Mouse (Mus musculus) liver, postnatal 0 days (tissue): ENCODE data around the gene Cdc42ep5. TPM values are rescaled to one million over a fixed set of nuclear protein-coding genes. Genes with fewer than 3 reads are reported as not detected.
A peak's percentile ranks its signal among the peaks of the same experiment; 100 is the strongest.

Source experiments
- ATAC-seq: fragments of 200-750 bp; cut with Nextera tagmentation; 2 replicates; pipeline ENCODE4 v1.8.0; 2017; ENCODE audit warnings: mild to moderate bottlenecking, moderate library complexity
- DNase-seq: peaks from one replicate; pipeline ENCODE4 v3.0.0-alpha.2; 2016
- H3K27ac ChIP-seq: fragments of 300-500 bp; sonication (generic); 2 replicates; pipeline ENCODE4 v1.5.1; 2014; ENCODE audit warnings: antibody characterized with exemption, moderate library complexity, mild to moderate bottlenecking, low read depth
- H3K27me3 ChIP-seq: fragments of 300-500 bp; sonication (generic); 2 replicates; pipeline ENCODE4 v1.6.1; 2014; ENCODE audit warnings: low read length, control low read depth, mixed read lengths; ENCODE audit not compliant: insufficient read depth
- H3K36me3 ChIP-seq: fragments of 300-500 bp; sonication (generic); replicated peaks from 2 replicates; pipeline ENCODE4 v1.6.1; 2014; ENCODE audit warnings: mild to moderate bottlenecking, control low read depth, low read length, moderate library complexity, mixed read lengths; ENCODE audit not compliant: insufficient read depth
- H3K4me1 ChIP-seq: fragments of 300-500 bp; sonication (generic); 2 replicates; pipeline ENCODE4 v1.6.1; 2014; ENCODE audit warnings: antibody characterized with exemption, mild to moderate bottlenecking, control low read depth; ENCODE audit not compliant: insufficient read depth
- H3K4me2 ChIP-seq: fragments of 300-500 bp; sonication (generic); 2 replicates; pipeline ENCODE4 v1.6.1; 2014; ENCODE audit warnings: low read depth, mild to moderate bottlenecking, low read length, moderate library complexity, mixed read lengths
- H3K4me3 ChIP-seq: fragments of 300-500 bp; sonication (generic); 2 replicates; pipeline ENCODE4 v1.5.1; 2014; ENCODE audit warnings: low read depth, low read length
- H3K9ac ChIP-seq: fragments of 300-500 bp; sonication (generic); replicated peaks from 2 replicates; pipeline ENCODE4 v1.6.1; 2014; ENCODE audit warnings: mild to moderate bottlenecking, moderate library complexity
- H3K9me3 ChIP-seq: fragments of 300-500 bp; sonication (generic); 2 replicates; pipeline ENCODE4 v1.6.1; 2016; ENCODE audit warnings: mild to moderate bottlenecking, control low read depth, low read length, mixed read lengths
- CTCF ChIP-seq: sonication (generic); IDR thresholded peaks from 2 replicates; pipeline ENCODE4 v1.5.1; 2016; ENCODE audit warnings: antibody characterized with exemption, low read depth
- EP300 ChIP-seq: IDR thresholded peaks from 2 replicates; pipeline ENCODE4 v1.6.1; 2016; ENCODE audit warnings: antibody characterized with exemption, low read depth, mild to moderate bottlenecking
- WGBS: fragments of 180-500 bp; shearing (Covaris S2); extraction: QIAGEN DNeasy Blood & Tissue Kit; methylation state at CpG from one replicate; pipeline ENCODE4 v1.1.7; 2014; ENCODE audit not compliant: insufficient replicate concordance; 5-methylcytosine and 5-hydroxymethylcytosine counted together
- polyA plus RNA-seq: library from polyadenylated mRNA; unstranded; fragments of >200 nt; fragmentation: Nextera tagmentation; extraction: Ambion mirVana; gene quantifications from 2 replicates; pipeline ENCODE4 v1.2.1, GENCODE M21; 2015

The Cdc42ep5 gene
- polyA plus RNA-seq, 1 experiment from 2014 or later = 8.2 TPM

GRCm38 (mm10) chr7:4146241-4147180, 18.1 kb downstream of the Cdc42ep5 start:
- WGBS = 90% methylated on average over 23 of the region's 23 CpGs
- no peak for ATAC-seq
- peaks cover 64% of the 10 kb centered on the region for H3K36me3 ChIP-seq
- TF ChIP-seq EP300 = no peak
- no peak for TF ChIP-seq CTCF
- H3K4me3 ChIP-seq = no peak overlapping the region
- no peaks in the 10 kb centered on the region for H3K9me3 ChIP-seq
- H3K27ac ChIP-seq = no peak overlapping the region
- DNase-seq = peak; percentile 13
- H3K4me2 ChIP-seq = no peak overlapping the region
- peaks cover 25% of the 10 kb centered on the region for H3K4me1 ChIP-seq
- H3K27me3 ChIP-seq = 0 out of 2 replicates have a peak, but pooled peaks cover 2% of the 10 kb centered on the region
- no peak overlapping the region for H3K9ac ChIP-seq

- H3K9ac ChIP-seq = no peak overlapping the region
- WGBS = 72% methylated on average over 6 of the region's 6 CpGs
- H3K27ac ChIP-seq = no peak overlapping the region
- TF ChIP-seq EP300 (no peak), CTCF (peak; percentile 90)
- H3K4me2 ChIP-seq = no peak overlapping the region
- H3K4me1 ChIP-seq = peaks cover 17% of the 10 kb centered on the region
- peaks cover 72% of the 10 kb centered on the region for H3K36me3 ChIP-seq
- no peak for ATAC-seq
- no peaks in the 10 kb centered on the region for H3K27me3 ChIP-seq
- H3K9me3 ChIP-seq = no peaks in the 10 kb centered on the region
- H3K4me3 ChIP-seq = no peak overlapping the region
- peak; percentile 58 for DNase-seq
These were observed 19.0 kb downstream of the Cdc42ep5 start for GRCm38 (mm10) chr7:4145552-4146190.

DNA sequence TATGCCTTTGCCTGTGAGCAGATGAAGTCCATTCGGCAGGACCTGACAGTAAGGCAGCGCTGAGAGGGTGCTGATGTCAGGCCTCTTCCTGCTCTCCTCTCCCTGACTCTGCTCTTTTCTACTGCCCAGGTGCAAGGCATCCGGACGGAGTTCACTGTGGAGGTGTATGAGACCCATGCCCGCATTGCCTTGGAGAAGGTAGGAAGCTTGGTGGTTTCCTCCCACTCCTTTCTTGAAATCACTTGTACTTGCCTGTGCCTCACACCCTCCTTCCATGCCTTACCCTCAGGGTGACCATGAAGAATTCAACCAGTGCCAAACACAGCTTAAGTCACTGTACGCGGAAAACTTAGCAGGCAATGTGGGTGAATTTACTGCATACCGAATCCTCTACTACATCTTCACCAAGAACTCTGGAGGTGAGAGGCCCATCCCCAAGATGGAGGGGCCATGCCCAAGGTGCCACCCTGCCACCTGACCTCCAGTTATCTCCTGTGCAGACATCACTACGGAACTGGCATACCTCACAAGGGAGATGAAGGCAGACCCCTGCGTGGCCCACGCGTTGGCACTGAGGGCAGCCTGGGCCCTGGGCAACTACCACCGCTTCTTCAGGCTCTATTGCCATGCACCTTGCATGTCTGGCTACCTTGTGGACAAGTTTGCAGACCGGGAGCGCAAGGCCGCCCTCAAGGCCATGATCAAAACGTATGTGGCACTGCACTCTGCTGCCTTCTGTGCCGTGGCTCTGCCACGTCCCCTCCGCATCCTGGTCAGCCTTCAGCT, 19.7 kb downstream of the Cdc42ep5 start:
- Histone ChIP-seq H3K4me1 (peaks cover 12% of the 10 kb centered on the region), H3K27me3 (no peaks in the 10 kb centered on the region), H3K4me3 (no peak overlapping the region), H3K9ac (no peak overlapping the region), H3K4me2 (no peak overlapping the region), H3K9me3 (no peaks in the 10 kb centered on the region), H3K27ac (no peak overlapping the region), H3K36me3 (peaks cover 79% of the 10 kb centered on the region)
- peak; percentile 17 for DNase-seq
- ATAC-seq = no peak
- WGBS = 92% methylated on average over 20 of the region's 20 CpGs
- TF ChIP-seq EP300 (no peak), CTCF (no peak)

DNA sequence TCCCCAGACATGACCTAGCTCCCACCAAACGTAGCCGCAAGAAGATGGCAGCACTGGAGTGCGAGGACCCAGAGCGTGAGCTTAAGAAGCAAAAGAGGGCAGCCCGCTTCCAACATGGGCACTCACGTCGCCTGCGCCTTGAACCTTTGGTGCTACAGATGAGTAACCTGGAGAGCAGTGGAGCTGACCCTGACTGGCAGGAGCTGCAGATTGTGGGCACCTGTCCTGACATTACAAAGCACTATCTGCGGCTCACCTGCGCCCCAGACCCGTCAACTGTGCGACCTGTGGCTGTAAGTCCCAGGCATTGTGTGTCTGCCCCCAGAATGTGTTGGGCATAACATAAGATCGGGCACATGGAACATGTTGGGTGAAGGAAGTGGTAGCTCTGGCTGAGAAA, 20.6 kb downstream of the Cdc42ep5 start:
- Histone ChIP-seq H3K9me3 (no peaks in the 10 kb centered on the region), H3K36me3 (peaks cover 89% of the 10 kb centered on the region), H3K4me1 (peaks cover 10% of the 10 kb centered on the region), H3K27ac (no peak overlapping the region), H3K4me2 (no peak overlapping the region), H3K4me3 (no peak overlapping the region), H3K27me3 (no peaks in the 10 kb centered on the region), H3K9ac (no peak overlapping the region)
- DNase-seq (peak; percentile 11), ATAC-seq (no peak)
- WGBS = 90% methylated on average over 13 of the region's 13 CpGs
- TF ChIP-seq CTCF (no peak), EP300 (no peak)

DNA sequence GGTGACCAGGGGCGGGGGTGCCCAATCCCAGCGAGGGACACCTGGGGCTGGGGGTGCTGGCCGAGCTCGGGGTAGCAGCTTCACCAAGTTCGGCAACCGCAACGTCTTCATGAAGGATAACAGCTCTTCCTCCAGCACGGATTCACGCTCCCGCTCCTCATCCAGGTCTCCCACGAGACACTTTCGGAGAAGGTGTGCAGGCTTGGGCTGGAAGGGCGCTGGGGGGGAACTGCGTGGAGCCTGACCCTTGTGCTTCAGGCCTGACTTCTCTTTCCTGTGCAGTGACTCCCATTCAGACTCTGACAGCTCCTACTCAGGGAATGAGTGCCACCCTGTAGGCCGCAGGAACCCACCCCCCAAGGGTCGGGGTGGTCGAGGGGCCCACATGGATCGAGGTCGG, 21.2 kb downstream of the Cdc42ep5 start:
- Histone ChIP-seq H3K9me3 (no peaks in the 10 kb centered on the region), H3K4me1 (peaks cover 7% of the 10 kb centered on the region), H3K27me3 (no peaks in the 10 kb centered on the region), H3K4me3 (no peak overlapping the region), H3K4me2 (no peak overlapping the region), H3K27ac (no peak overlapping the region), H3K36me3 (peaks cover 94% of the 10 kb centered on the region), H3K9ac (no peak overlapping the region)
- 94% methylated on average over 19 of the region's 19 CpGs for WGBS
- DNase-seq (peak; percentile 14), ATAC-seq (no peak)
- TF ChIP-seq CTCF (no peak), EP300 (no peak)
